Mouse (Mus musculus): ENCODE data around the gene Mlph. TPM values are rescaled to one million over a fixed set of nuclear protein-coding genes. Genes with fewer than 3 reads are reported as not detected.

Mlph gene
- polyA plus RNA-seq, 1 experiment, result 0.44 TPM

- no peaks in the 10 kb centered on the region; the same call in 1 of the 2 replicates for H3K27me3 ChIP-seq (ENCODE audit: control insufficient read depth, insufficient read depth, low read length)
- H3K36me3 ChIP-seq (ENCODE audit: control insufficient read depth, insufficient read depth, low read length), result no peaks in the 10 kb centered on the region
- no peak overlapping the region for H3K27ac ChIP-seq (ENCODE audit: control insufficient read depth, insufficient read depth, low read depth, low read length)
- H3K4me1 ChIP-seq (ENCODE audit: control insufficient read depth, insufficient read depth, low read length), result peaks cover 16% of the 10 kb centered on the region
- H3K4me3 ChIP-seq (ENCODE audit: control insufficient read depth, low read depth, low read length), result no peak overlapping the region
- TF ChIP-seq POLR2A (IDR thresholded peaks at IDR 0.05; ENCODE audit: control insufficient read depth, low read depth, low read length), result no peak
- TF ChIP-seq CTCF (IDR thresholded peaks at IDR 0.05; ENCODE audit: control insufficient read depth, insufficient read depth, insufficient replicate concordance, low read depth, low read length), result no peak
These were observed 85.2 kb downstream of the Mlph start for GRCm38 (mm10) chr1:90999911-91000601.

Other genes starting within 250 kb of the Mlph start
- gene Col6a3, start 71.1 kb upstream of the Mlph start, polyA plus RNA-seq (2012; rRNA removed), result 5.3 and 5.8 TPM in 2 replicates
- not detected in 2 replicates for gene Prlh, start 38.0 kb downstream of the Mlph start, polyA plus RNA-seq (2012; rRNA removed)
- gene Rab17, start 54.6 kb downstream of the Mlph start, polyA plus RNA-seq (2012; rRNA removed), result 0.12 and 1.2 TPM in 2 replicates
- gene Lrrfip1, start 83.7 kb downstream of the Mlph start, polyA plus RNA-seq (2012; rRNA removed), result 0.63 and 1.3 TPM in 2 replicates
- 11.7 and 14.4 TPM in 2 replicates for gene Rbm44, start 230.0 kb downstream of the Mlph start, polyA plus RNA-seq (2012; rRNA removed)

All from testis, adult 2 months (tissue).